Mouse (Mus musculus) intestine, embryonic 14.5 days (tissue): ENCODE results near the gene Fos. TPM values are rescaled to one million over a fixed set of nuclear protein-coding genes. Genes with fewer than 3 reads are reported as not detected.

Source experiments
- ATAC-seq: fragments of 200-750 bp; cut with Nextera tagmentation; replicated peaks from 2 replicates; pipeline ENCODE4 v1.8.0; 2017; ENCODE audit warnings: low read depth, moderate number of reproducible peaks, moderate TSS enrichment, moderate library complexity; ENCODE audit not compliant: low FRiP score, low TSS enrichment
- DNase-seq: peaks from one replicate; pipeline ENCODE4 v3.0.0-alpha.2; 2018; ENCODE audit warnings: low spot score
- H3K27ac ChIP-seq: fragments of 300-500 bp; sonication (generic); 2 replicates; pipeline ENCODE4 v1.5.1; 2014; ENCODE audit warnings: low read depth, mild to moderate bottlenecking, control low read depth
- H3K27me3 ChIP-seq: fragments of 300-500 bp; sonication (generic); replicated peaks from 2 replicates; pipeline ENCODE4 v1.6.1; 2014; ENCODE audit warnings: low read length, control low read depth; ENCODE audit not compliant: control insufficient read depth, insufficient read depth
- H3K36me3 ChIP-seq: fragments of 300-500 bp; sonication (generic); 2 replicates; pipeline ENCODE4 v1.6.1; 2014; ENCODE audit warnings: low read length, control low read depth; ENCODE audit not compliant: control insufficient read depth, insufficient read depth
- H3K4me1 ChIP-seq: fragments of 300-500 bp; sonication (generic); replicated peaks from 2 replicates; pipeline ENCODE4 v1.6.1; 2014; ENCODE audit warnings: low read length, control low read depth, mixed read lengths; ENCODE audit not compliant: control insufficient read depth, insufficient read depth
- H3K4me2 ChIP-seq: fragments of 300-500 bp; sonication (generic); 2 replicates; pipeline ENCODE4 v1.6.1; 2014; ENCODE audit warnings: low read length
- H3K4me3 ChIP-seq: fragments of 300-500 bp; sonication (generic); 2 replicates; pipeline ENCODE4 v1.5.1; 2014; ENCODE audit warnings: low read depth, low read length, control low read depth, mixed read lengths
- H3K9ac ChIP-seq: fragments of 300-500 bp; sonication (generic); 2 replicates; pipeline ENCODE4 v1.6.1; 2014; ENCODE audit warnings: mild to moderate bottlenecking, low read length
- H3K9me3 ChIP-seq: fragments of 300-500 bp; sonication (generic); 2 replicates; pipeline ENCODE4 v1.6.1; 2016; ENCODE audit warnings: low read length, control low read depth; ENCODE audit not compliant: control insufficient read depth
- WGBS: fragments of 180-500 bp; shearing (Covaris S2); extraction: QIAGEN DNeasy Blood & Tissue Kit; methylation state at CpG from one replicate; pipeline ENCODE4 v1.1.7; 2014; 5-methylcytosine and 5-hydroxymethylcytosine counted together
- polyA plus RNA-seq: library from polyadenylated mRNA; unstranded; fragments of >200 nt; fragmentation: Nextera tagmentation; extraction: Ambion mirVana; gene quantifications from 2 replicates; pipeline ENCODE4 v1.2.1, GENCODE M21; 2014

Fos gene
- polyA plus RNA-seq, 1 experiment from 2014 or later: 2.7 TPM

DNA sequence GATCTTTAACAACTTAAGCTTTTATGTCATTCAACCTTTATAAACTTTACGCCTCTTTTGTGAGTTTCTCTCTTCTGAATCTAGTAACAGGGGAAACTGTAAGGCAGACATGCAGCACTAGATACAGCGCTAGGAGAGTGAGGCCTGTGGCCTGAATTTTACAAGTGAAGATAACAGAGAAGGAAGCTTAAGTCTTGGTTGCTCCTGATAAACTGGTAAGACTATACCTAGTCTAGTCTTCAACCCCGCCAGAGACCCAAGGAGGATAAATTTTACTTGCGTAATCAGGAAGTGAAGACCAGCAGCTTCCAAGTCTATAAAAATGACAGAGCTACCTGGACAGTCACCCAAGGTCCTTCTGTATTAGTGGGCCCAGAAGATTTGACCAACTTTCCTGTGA, 29.0 kb downstream of the Fos start:
- ATAC-seq (no peak), DNase-seq (no peak)
- Histone ChIP-seq H3K27ac (no peak overlapping the region), H3K4me1 (no peaks in the 10 kb centered on the region), H3K9ac (no peak overlapping the region), H3K36me3 (no peaks in the 10 kb centered on the region), H3K9me3 (peaks cover 8% of the 10 kb centered on the region), H3K4me2 (no peak overlapping the region), H3K4me3 (no peak overlapping the region), H3K27me3 (no peaks in the 10 kb centered on the region)
- WGBS: 89% methylated on average over 4 of the region's 4 CpGs

DNA sequence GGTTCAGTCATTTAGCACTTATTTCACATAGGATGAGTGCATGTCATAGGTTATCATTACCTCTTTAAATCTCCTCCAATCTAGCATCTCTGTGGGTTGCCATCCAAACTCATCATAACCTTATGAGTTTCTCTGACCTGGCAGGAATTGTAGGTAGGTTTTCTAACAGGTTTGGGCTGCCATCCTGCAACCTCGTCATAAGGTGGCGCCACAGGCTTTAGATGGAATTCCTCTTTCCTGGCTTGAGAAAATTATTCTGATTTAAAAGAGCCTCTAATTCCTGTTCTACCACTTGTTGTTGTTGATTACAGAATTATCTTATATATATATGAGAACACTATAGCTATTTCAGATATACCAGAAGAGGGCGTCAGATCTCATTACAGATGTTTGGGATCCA, 34.5 kb downstream of the Fos start:
- Histone ChIP-seq H3K4me3 (no peak overlapping the region), H3K9ac (no peak overlapping the region), H3K4me2 (no peak overlapping the region), H3K4me1 (no peaks in the 10 kb centered on the region), H3K9me3 (no peaks in the 10 kb centered on the region), H3K36me3 (no peaks in the 10 kb centered on the region), H3K27me3 (no peaks in the 10 kb centered on the region), H3K27ac (no peak overlapping the region)
- ATAC-seq (no peak), DNase-seq (no peak)
- 21% methylated on average over 3 of the region's 3 CpGs for WGBS

DNA sequence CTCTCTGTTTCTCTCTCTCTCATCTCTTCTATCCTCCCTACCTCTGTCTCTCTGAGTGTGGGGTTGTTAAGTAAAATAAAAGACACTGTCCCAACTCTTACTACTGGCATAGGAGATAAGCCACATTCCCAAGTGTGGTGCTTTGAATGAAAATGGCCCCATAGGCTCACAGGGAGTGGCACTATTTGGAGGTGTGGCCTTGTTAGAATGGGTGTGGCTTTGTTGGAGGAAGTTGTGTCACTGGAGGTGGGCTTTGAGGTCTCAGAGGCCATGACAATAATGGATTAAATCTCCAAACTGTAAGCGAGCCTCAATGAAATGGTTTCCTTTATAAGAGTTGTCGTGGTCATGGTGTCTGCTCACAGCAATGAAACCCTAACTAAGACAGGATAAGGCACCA, 36.3 kb downstream of the Fos start:
- ATAC-seq: no peak
- Histone ChIP-seq H3K9ac (no peak overlapping the region), H3K4me1 (no peaks in the 10 kb centered on the region), H3K27me3 (no peaks in the 10 kb centered on the region), H3K4me2 (no peak overlapping the region), H3K4me3 (no peak overlapping the region), H3K36me3 (no peaks in the 10 kb centered on the region), H3K9me3 (no peaks in the 10 kb centered on the region), H3K27ac (no peak overlapping the region)
- no peak for DNase-seq
- 98% methylated on average over 2 of the region's 2 CpGs for WGBS

DNA sequence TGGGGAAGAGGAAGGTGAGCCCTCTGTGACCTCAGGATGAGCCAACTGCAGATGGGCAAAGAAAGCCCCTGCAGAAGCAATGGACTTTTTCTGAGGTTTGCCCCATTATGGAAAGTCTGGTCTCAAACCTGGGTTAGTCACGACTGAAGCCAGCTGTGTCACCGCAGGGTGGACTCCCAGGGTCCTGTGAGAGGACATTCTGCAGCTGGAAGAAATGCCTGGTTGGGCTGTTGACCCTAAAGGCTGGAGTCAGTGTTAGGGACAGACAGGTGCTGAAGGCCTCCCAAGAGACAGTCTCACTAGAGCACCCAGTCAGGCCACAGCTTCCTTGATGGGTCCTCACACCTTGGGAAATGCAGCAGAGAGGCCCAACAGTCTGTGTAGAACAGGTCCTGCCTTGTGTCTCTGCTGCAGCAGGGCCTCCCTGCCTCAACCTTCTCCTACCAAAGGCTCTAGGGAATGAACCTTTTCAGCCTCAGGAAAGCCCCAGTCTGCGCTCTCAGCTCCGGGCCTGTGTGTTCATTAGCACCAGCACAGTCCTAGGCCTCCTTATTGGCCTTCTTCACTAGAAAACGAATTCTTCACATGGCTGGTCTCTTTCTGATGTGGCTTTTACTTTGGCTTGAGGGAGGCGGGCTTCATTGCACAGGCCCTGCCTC, 40.2 kb downstream of the Fos start:
- DNase-seq (no peak), ATAC-seq (no peak)
- no peaks in the 10 kb centered on the region for H3K9me3 ChIP-seq
- H3K36me3 ChIP-seq: no peaks in the 10 kb centered on the region
- H3K4me1 ChIP-seq: no peaks in the 10 kb centered on the region
- 81% methylated on average over 6 of the region's 6 CpGs for WGBS
- H3K4me3 ChIP-seq: no peak overlapping the region
- no peak overlapping the region for H3K4me2 ChIP-seq
- no peak overlapping the region for H3K9ac ChIP-seq
- H3K27ac ChIP-seq: no peak overlapping the region
- H3K27me3 ChIP-seq: no peaks in the 10 kb centered on the region

DNA sequence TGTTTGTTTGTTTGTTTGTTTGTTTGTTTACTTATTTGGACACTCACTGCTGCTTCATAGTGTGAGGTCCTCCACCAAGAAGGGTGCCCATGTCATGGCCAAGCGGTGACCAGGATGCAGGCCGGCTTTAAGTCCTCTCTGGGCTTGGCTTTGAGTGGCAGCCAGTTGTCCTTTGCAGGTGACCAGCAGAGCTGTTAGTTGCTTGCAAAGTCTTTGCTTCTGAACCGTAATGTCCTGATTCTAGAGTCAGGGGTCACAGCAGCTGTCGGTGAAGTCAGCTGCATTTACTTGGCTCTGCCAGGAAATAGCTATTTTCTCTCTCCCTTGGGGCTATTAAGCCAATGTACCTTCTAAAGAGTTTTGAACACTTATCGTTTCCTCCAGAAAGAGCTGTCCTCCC, 41.3 kb downstream of the Fos start:
- 72% methylated on average over 5 of the region's 5 CpGs for WGBS
- DNase-seq (no peak), ATAC-seq (no peak)
- Histone ChIP-seq H3K27ac (no peak overlapping the region), H3K36me3 (no peaks in the 10 kb centered on the region), H3K27me3 (no peaks in the 10 kb centered on the region), H3K9me3 (no peaks in the 10 kb centered on the region), H3K4me3 (no peak overlapping the region), H3K4me1 (no peaks in the 10 kb centered on the region), H3K9ac (no peak overlapping the region), H3K4me2 (no peak overlapping the region)

DNA sequence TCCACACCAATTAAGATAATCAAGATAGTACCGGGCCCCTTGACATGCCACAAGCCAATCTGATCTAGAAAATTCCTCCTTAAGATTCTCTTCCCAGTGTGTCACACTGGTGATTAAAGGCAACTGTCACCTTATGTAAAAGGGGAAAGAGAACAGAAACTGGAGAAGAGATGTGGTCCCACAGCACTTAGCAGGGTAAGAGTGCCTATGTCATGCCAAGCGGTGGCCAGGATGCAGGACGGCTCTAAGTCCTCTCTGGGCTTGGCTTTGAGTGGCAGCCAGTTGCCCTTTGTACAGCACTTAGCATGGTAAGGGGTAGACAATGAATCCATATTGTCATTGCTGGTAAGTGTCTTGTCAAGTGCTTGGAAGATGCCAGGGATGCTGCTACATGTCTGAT, 42.2 kb downstream of the Fos start:
- no peak for ATAC-seq
- no peak overlapping the region for H3K27ac ChIP-seq
- no peak overlapping the region for H3K9ac ChIP-seq
- H3K4me1 ChIP-seq: no peaks in the 10 kb centered on the region
- DNase-seq: no peak
- H3K9me3 ChIP-seq: no peaks in the 10 kb centered on the region
- 85% methylated on average over 3 of the region's 3 CpGs for WGBS
- no peaks in the 10 kb centered on the region for H3K36me3 ChIP-seq
- no peak overlapping the region for H3K4me2 ChIP-seq
- H3K27me3 ChIP-seq: no peaks in the 10 kb centered on the region
- H3K4me3 ChIP-seq: no peak overlapping the region

DNA sequence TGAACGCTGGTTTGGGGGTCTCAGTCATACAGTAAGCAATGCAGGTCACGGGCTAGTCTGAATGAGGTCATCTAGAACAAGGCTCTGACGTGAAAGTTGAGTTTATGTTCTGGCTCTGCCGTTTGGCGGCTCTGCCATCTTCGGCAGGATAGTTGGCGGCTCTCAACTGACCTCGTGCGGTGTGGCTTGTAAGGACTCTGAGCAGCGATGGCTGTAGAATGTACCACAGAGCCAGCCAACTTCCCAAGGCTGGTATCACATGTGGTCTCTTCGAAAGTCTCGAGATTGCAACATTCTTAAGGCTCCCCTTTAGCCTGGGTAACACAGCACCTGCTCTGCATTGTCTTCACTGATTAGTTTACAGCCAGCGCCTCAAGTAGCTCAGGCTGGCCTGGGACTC, 43.6 kb downstream of the Fos start:
- H3K9ac ChIP-seq: no peak overlapping the region
- no peaks in the 10 kb centered on the region for H3K9me3 ChIP-seq
- H3K4me2 ChIP-seq: no peak overlapping the region
- no peaks in the 10 kb centered on the region for H3K27me3 ChIP-seq
- WGBS: 89% methylated on average over 13 of the region's 13 CpGs
- H3K27ac ChIP-seq: no peak overlapping the region
- DNase-seq (no peak), ATAC-seq (no peak)
- no peaks in the 10 kb centered on the region for H3K36me3 ChIP-seq
- no peaks in the 10 kb centered on the region for H3K4me1 ChIP-seq
- H3K4me3 ChIP-seq: no peak overlapping the region

DNA sequence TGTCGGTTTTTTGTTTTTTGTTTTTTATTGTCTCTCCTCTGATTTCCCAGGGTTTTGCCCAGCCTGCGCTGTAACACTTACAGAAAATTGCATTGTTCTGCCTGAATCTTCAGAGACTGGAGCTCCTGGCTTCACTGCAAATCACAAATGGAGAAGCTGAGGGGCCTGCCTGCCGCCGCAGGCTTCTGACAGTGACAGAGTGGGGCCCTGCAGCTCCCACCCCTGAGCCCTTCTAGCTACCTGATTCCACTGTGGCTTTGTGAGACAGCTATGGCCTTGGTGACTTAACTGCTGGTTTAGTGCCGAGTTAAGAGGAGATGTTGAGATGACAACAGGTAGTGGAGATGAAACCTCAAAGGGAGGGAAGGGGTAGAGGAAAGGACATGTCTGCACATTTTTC, 44.3 kb downstream of the Fos start:
- Histone ChIP-seq H3K27ac (no peak overlapping the region), H3K4me2 (no peak overlapping the region), H3K27me3 (no peaks in the 10 kb centered on the region), H3K4me3 (no peak overlapping the region), H3K4me1 (no peaks in the 10 kb centered on the region), H3K9ac (no peak overlapping the region), H3K36me3 (no peaks in the 10 kb centered on the region), H3K9me3 (no peaks in the 10 kb centered on the region)
- DNase-seq (no peak), ATAC-seq (no peak)
- 66% methylated on average over 5 of the region's 5 CpGs for WGBS

DNA sequence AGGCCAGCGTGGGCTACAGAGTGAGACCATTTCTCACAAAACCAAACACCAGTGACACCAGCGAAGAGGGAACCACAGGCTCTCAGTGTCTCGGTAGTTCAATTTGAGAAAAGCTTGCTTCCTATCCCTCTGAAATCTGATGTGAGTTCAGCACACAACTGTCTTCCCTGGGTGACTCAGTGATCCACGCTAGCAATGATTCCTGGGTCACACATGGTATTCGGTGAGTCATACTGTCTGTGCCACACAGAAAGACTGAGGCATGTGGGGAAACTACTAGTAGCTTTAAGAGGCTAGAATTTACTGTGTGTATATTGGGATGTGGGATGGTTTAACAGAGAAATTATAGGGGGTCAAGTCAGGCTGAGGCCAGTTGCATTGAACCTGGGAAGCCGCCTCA, 45.9 kb downstream of the Fos start:
- WGBS: 86% methylated on average over 6 of the region's 6 CpGs

More for the DNA sequence above, 45.9 kb downstream of the Fos start:
- Histone ChIP-seq H3K27me3 (no peaks in the 10 kb centered on the region), H3K27ac (no peak overlapping the region), H3K9ac (no peak overlapping the region), H3K4me3 (no peak overlapping the region), H3K4me2 (no peak overlapping the region), H3K9me3 (no peaks in the 10 kb centered on the region), H3K36me3 (no peaks in the 10 kb centered on the region), H3K4me1 (0 out of 2 replicates have a peak, but pooled peaks cover 2% of the 10 kb centered on the region)
- ATAC-seq: no peak
- no peak for DNase-seq
